Mouse (Mus musculus) midbrain, embryonic 14.5 days (tissue): ENCODE measurements at regions not wholly inside any gene's neighbourhood (a gene's known extent, or its start where the extent isn't known, plus 50 kb on each side); places are given as distances from the start of the nearest gene placed in this dataset.
"Not testable (repeated sequence)": the region's sequence is repeated elsewhere in the genome, so short reads cannot be mapped to it uniquely, and the experiment has no call there.

Experiments used
- ATAC-seq: fragments of 200-750 bp; cut with Nextera tagmentation; 2 replicates; pipeline ENCODE4 v1.8.0; 2017; ENCODE audit warnings: moderate number of reproducible peaks, moderate library complexity; ENCODE audit not compliant: low FRiP score, low TSS enrichment
- DNase-seq: peaks from one replicate; pipeline ENCODE4 v3.0.0-alpha.2; 2015
- H3K27ac ChIP-seq: fragments of 300-500 bp; sonication (generic); replicated peaks from 2 replicates; pipeline ENCODE4 v1.5.1; 2014; ENCODE audit warnings: mild to moderate bottlenecking, low read depth, low read length, moderate library complexity
- H3K27me3 ChIP-seq: fragments of 300-500 bp; sonication (generic); 2 replicates; pipeline ENCODE4 v1.6.1; 2014; ENCODE audit warnings: low read length, control low read depth, mixed read lengths; ENCODE audit not compliant: control insufficient read depth, insufficient read depth
- H3K36me3 ChIP-seq: fragments of 300-500 bp; sonication (generic); 2 replicates; pipeline ENCODE4 v1.6.1; 2014; ENCODE audit warnings: low read length, control low read depth; ENCODE audit not compliant: control insufficient read depth, insufficient read depth
- H3K4me1 ChIP-seq: fragments of 300-500 bp; sonication (generic); 2 replicates; pipeline ENCODE4 v1.6.1; 2014; ENCODE audit warnings: mild to moderate bottlenecking, antibody characterized with exemption, low read length, control low read depth; ENCODE audit not compliant: control insufficient read depth, insufficient read depth
- H3K4me2 ChIP-seq: fragments of 300-500 bp; sonication (generic); 2 replicates; pipeline ENCODE4 v1.6.1; 2014; ENCODE audit warnings: mild to moderate bottlenecking, low read length, moderate library complexity
- H3K4me3 ChIP-seq: fragments of 300-500 bp; sonication (generic); replicated peaks from 2 replicates; pipeline ENCODE4 v1.5.1; 2014; ENCODE audit warnings: low read depth, low read length
- H3K9ac ChIP-seq: fragments of 300-500 bp; sonication (generic); replicated peaks from 2 replicates; pipeline ENCODE4 v1.6.1; 2014; ENCODE audit warnings: mild to moderate bottlenecking, low read length, moderate library complexity
- H3K9me3 ChIP-seq: fragments of 300-500 bp; sonication (generic); 2 replicates; pipeline ENCODE4 v1.6.1; 2016; ENCODE audit warnings: low read length, control low read depth, mixed read lengths; ENCODE audit not compliant: control insufficient read depth
- WGBS: fragments of 180-500 bp; shearing (Covaris S2); extraction: QIAGEN DNeasy Blood & Tissue Kit; methylation state at CpG from one replicate; pipeline ENCODE4 v1.1.7; 2014; 5-methylcytosine and 5-hydroxymethylcytosine counted together

DNA sequence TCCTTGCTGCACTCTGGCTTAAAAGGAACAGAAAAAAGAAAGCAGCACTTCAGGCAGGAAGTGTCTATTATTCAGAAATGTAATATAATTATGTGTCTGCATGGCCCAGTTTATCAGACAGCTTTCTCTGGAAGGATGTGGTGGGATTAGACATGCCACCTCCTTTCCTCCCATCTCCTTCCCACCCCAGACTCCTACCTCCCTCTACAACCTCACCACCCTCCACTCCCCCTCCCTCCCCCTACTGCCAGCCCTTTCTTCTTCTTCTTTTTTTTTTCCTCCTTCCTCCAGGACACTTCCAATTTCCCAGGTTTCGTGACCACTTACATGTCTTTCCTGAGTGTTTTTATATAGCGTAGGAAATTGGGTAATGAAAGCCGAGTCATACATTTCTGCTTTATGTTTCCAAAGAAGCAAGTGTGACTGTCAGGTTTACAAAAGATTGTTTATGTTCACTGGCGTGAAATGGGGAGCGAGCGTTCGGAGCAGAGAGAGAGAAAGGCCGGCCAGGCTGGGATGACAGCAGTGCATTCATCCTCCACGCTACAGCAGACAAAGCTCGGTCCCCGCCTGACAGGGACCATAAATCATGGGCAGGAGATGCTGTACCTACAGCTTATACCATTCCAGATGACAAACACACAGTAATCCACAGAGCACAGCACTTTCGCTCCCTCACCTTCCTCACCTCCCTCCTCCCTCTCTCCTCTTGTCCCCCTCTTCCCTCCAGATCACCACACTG is 354.6 kb upstream of the Zfp703 start:
- H3K4me2 ChIP-seq = peak overlapping the region; percentile 46
- H3K27me3 ChIP-seq = no peaks in the 10 kb centered on the region
- no peaks in the 10 kb centered on the region for H3K36me3 ChIP-seq
- H3K4me3 ChIP-seq = no peak overlapping the region
- H3K27ac ChIP-seq = peak overlapping the region; percentile 63
- peak; percentile 59 for DNase-seq
- no peaks in the 10 kb centered on the region for H3K9me3 ChIP-seq
- peaks cover 13% of the 10 kb centered on the region for H3K4me1 ChIP-seq
- WGBS = 6% methylated on average over 12 of the region's 12 CpGs
- peak overlapping the region; percentile 21; the same call in 1 of the 2 replicates for H3K9ac ChIP-seq
- ATAC-seq = 0 out of 2 replicates have a peak, but pooled peaks have one; percentile 53

DNA sequence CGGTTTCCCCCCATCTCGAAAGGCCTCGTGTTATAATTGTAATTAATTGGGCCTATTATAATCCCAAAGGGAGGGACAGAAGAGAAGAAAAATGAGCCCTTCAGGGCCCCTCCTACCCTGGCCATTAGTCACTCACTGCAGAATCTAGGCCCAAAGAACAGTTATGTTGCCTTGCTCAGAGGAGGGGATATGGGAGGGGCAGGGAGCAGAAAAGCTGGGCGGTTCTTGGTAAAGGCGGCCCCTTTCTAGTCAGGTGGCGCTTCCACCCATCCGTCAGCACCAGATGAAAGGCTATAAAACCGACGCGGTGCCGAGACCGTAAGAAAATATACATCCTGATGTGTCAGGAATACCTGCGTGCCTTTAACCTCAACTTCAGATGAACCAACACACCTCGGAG is 350.9 kb upstream of the Zfp703 start:
- H3K36me3 ChIP-seq = no peaks in the 10 kb centered on the region
- no peaks in the 10 kb centered on the region for H3K27me3 ChIP-seq
- H3K4me1 ChIP-seq = peaks cover 13% of the 10 kb centered on the region
- 0 out of 2 replicates have a peak overlapping the region, but pooled peaks have one; percentile 41 for H3K27ac ChIP-seq
- peak; percentile 24 for DNase-seq
- ATAC-seq = no peak
- no peak overlapping the region for H3K9ac ChIP-seq
- 76% methylated on average over 14 of the region's 14 CpGs for WGBS
- H3K4me2 ChIP-seq = no peak overlapping the region
- no peak overlapping the region for H3K4me3 ChIP-seq
- H3K9me3 ChIP-seq = no peaks in the 10 kb centered on the region

DNA sequence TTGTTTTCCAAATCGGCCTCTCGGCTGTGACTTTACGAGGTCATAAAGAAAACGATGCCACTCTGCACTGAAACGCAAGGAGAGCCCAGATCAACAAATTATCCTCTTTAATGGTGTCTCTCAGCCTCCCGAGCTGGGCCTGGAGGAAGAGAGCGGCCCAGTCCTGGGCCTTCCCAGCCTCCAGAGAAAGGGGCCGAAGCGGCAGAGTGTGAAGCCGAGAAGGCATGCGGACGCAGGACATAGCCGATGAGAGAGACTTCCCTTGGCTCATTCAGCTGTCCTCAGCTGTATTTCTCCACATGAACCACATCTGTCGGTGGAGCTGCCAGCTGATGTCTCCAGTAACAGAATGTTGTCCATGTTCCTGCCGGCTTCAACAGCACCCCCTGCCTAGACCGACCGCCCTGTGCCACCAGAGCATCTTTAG is 350.5 kb upstream of the Zfp703 start:
- H3K4me1 ChIP-seq = peaks cover 12% of the 10 kb centered on the region
- no peak for ATAC-seq
- H3K36me3 ChIP-seq = no peaks in the 10 kb centered on the region
- no peak overlapping the region for H3K4me3 ChIP-seq
- no peaks in the 10 kb centered on the region for H3K27me3 ChIP-seq
- WGBS = 74% methylated on average over 17 of the region's 17 CpGs
- no peaks in the 10 kb centered on the region for H3K9me3 ChIP-seq
- peak; percentile 4 for DNase-seq
- H3K27ac ChIP-seq = peak overlapping the region; percentile 41; the same call in 1 of the 2 replicates
- no peak overlapping the region for H3K4me2 ChIP-seq
- H3K9ac ChIP-seq = no peak overlapping the region

DNA sequence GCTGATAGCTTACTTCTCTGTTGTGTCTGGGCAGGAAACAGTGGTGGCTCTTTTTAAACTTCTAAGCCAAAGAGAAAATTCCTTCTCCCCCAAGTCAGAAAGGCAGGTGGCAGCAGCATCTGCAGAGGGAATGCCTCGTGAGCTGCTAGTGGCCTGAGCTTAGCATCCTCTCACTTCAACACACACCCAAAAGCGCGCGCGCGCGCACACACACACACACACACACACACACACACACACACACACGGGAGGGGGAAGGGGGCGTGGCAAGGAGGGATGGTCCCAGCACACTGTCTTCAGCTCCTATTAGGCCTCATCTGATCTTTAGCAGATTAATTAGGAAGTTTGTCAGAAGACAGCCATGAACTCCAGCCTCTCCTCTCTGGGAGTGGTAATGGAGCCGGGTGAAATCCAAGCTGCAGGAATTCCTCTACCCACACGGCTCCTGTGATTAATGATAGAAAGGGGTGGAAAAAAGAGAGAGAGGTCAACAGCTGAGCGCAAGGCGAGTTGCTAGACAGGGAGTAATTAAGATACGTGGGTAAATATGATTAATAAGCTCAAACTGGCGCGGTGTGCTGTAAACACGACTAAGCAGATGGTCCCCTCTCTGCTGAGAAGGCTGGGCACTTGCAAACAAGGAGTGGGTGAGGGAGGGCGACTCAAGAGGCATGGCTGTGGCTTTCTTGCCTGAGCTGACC is 349.8 kb upstream of the Zfp703 start:
- H3K9me3 ChIP-seq = no peaks in the 10 kb centered on the region
- 67% methylated on average over 18 of the region's 18 CpGs for WGBS
- ATAC-seq (no peak), DNase-seq (peak; percentile 24)
- H3K36me3 ChIP-seq = no peaks in the 10 kb centered on the region
- H3K27ac ChIP-seq = no peak overlapping the region
- no peak overlapping the region for H3K9ac ChIP-seq
- H3K27me3 ChIP-seq = no peaks in the 10 kb centered on the region
- H3K4me3 ChIP-seq = no peak overlapping the region
- H3K4me2 ChIP-seq = no peak overlapping the region
- H3K4me1 ChIP-seq = peaks cover 6% of the 10 kb centered on the region

DNA sequence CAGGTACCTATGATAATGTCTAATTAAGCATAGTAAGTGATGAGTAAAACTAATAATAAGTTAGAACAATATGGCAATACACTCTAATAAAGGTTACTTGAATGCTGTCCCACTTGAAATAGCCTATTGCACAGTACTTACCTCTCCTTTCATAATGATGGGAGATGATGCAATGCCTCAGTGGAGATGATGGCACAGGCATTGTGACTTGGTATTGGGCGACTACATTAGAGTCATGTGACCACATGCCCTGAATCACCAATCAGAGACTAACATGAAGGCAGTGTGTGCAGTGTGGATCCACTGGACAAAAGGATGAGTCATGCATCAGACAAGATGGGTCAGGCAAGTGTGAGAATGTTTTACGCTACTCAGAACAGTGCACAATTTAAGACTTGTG is 346.6 kb upstream of the Zfp703 start:
- no peak overlapping the region for H3K27ac ChIP-seq
- no peak overlapping the region for H3K4me2 ChIP-seq
- no peak overlapping the region for H3K4me3 ChIP-seq
- 92% methylated on average over 2 of the region's 2 CpGs for WGBS
- no peaks in the 10 kb centered on the region for H3K27me3 ChIP-seq
- ATAC-seq (no peak), DNase-seq (no peak)
- H3K9me3 ChIP-seq = no peaks in the 10 kb centered on the region
- no peaks in the 10 kb centered on the region for H3K36me3 ChIP-seq
- H3K9ac ChIP-seq = no peak overlapping the region
- H3K4me1 ChIP-seq = no peaks in the 10 kb centered on the region

DNA sequence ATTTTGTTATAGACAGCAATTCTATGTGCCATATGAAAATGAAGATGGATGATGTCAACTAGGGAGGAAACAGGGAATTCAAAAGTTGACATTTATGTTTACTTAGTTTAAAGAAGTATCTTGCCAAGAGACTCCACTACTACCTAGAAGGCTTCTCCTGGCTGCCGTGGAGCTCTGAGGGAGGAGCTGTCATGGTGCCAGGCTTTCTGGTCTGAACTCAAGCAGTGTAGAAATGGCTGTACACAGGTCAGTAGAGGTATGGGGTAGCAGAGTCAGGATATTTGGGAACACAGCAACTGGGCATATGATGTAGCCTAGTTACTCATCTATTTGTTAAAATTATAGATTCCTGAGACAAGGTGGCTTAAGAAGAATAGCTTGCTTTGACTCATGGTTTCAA is 341.4 kb upstream of the Zfp703 start:
- Histone ChIP-seq H3K4me2 (no peak overlapping the region), H3K27me3 (no peaks in the 10 kb centered on the region), H3K27ac (no peak overlapping the region), H3K4me3 (no peak overlapping the region), H3K4me1 (no peaks in the 10 kb centered on the region), H3K36me3 (no peaks in the 10 kb centered on the region), H3K9ac (no peak overlapping the region), H3K9me3 (no peaks in the 10 kb centered on the region)
- ATAC-seq = no peak
- WGBS = 88% methylated on average over 1 of the region's 1 CpGs
- DNase-seq = no peak

DNA sequence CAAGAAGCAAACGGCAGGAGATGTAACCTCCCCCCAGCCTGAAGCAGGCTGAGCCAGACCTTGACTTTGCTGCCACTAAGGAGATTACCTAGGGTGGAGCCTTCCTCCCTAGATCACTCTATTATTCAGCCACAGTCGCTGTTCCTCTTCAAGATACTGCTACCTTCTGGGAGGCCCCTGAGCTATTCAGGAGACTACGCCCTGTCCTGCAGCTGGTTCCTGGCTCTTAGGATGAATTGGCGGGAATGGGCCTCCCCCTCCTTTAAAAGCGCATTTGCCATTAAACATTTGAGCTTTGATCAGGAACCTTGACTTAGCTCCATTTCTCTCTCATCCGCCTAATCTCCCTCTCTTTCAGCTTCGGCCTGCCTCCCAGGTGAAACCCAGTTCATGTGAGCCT is 331.8 kb upstream of the Zfp703 start:
- not testable (repeated sequence) for H3K4me2 ChIP-seq, DNase-seq, ATAC-seq, H3K27ac ChIP-seq, H3K4me1 ChIP-seq, H3K9ac ChIP-seq, H3K27me3 ChIP-seq, H3K4me3 ChIP-seq, H3K36me3 ChIP-seq, H3K9me3 ChIP-seq
- 49% methylated on average over 7 of the region's 7 CpGs for WGBS

DNA sequence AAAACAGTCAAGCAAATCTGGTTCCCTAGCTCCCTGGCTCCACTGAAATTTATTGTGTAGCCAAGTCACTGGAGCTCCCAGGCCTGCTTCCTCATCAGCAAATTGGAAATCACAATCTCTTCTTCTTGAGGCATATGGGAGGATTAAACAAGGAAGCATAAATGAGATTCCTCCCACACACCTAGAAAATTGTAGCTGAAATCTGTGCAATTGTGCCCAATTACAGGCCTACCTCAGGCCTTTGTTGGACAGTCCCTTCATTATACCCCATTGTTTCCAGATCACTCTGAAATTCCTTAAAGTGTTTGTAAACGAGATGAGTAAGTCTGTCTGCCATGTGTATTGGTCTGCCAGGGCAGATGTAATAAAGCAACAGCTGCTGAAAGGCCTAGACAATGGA is 326.8 kb upstream of the Zfp703 start:
- WGBS = 53% methylated on average over 1 of the region's 1 CpGs
- no peaks in the 10 kb centered on the region for H3K36me3 ChIP-seq

DNA sequence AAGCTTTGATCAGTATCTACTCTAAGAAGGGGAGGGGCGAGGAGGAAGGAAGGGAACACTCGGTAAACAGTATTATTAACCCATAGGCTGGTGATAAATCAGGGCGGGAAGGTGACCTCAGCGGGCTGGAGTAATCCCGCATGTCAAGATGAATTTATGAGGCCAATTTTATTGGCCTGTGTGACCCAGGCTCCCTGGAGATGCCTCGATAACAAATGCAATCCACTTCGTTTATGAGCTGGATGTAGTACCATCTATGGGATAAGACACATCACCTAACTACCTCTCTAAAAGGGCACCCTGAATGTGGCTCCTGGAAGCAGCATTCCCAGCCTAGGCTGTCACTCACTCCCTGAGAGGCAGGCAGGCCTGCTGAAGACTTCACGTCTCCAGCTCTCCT is 321.2 kb upstream of the Zfp703 start:
- WGBS = 77% methylated on average over 8 of the region's 8 CpGs

More for the DNA sequence above, 326.8 kb upstream of the Zfp703 start:
- Histone ChIP-seq H3K27ac (no peak overlapping the region), H3K9me3 (no peaks in the 10 kb centered on the region), H3K4me1 (no peaks in the 10 kb centered on the region), H3K4me3 (no peak overlapping the region), H3K27me3 (no peaks in the 10 kb centered on the region), H3K4me2 (no peak overlapping the region), H3K9ac (no peak overlapping the region)
- DNase-seq (no peak), ATAC-seq (no peak)

More for the DNA sequence above, 321.2 kb upstream of the Zfp703 start:
- no peaks in the 10 kb centered on the region for H3K27me3 ChIP-seq
- no peak overlapping the region for H3K27ac ChIP-seq
- H3K4me3 ChIP-seq = no peak overlapping the region
- H3K9me3 ChIP-seq = no peaks in the 10 kb centered on the region
- H3K36me3 ChIP-seq = no peaks in the 10 kb centered on the region
- ATAC-seq (no peak), DNase-seq (no peak)
- H3K4me2 ChIP-seq = no peak overlapping the region
- no peaks in the 10 kb centered on the region for H3K4me1 ChIP-seq
- no peak overlapping the region for H3K9ac ChIP-seq
